In genomic region chr2:105444072-105444471, GRCm38 (mm10) we compare ENCODE assay signal across 10 mouse cellular contexts. TPM values are rescaled to one million over a fixed set of nuclear protein-coding genes. Genes with fewer than 3 reads are reported as not detected.
DNase-seq lines count a peak whose midpoint lies in the region; TF ChIP-seq lines count a peak whose summit lies in the region.
"Had no signal": no experiment of that assay in that cellular context is flagged by ENCODE, and none has a peak within 500 bp of the region (broad histone marks: within the 10 kb centered on the region; RNA-seq: fewer than 3 reads in every experiment).

No protein-coding gene starts in this region.

- no peak for TF ChIP-seq POLR2A in CH12.LX (IDR thresholded peaks at IDR 0.05; ENCODE audit: low read depth, low read length)

- no peak for TF ChIP-seq EP300 in CH12.LX (IDR thresholded peaks at IDR 0.05; ENCODE audit: low read length)

- H3K9ac ChIP-seq in CH12.LX (ENCODE audit: insufficient read depth, low read depth): no peak overlapping the region

- H3K27ac ChIP-seq in CH12.LX (ENCODE audit: insufficient read depth, low read depth): no peak overlapping the region

- no peaks in the 10 kb centered on the region for H3K27me3 ChIP-seq in CH12.LX (replicated peaks)

- dilution Hi-C loops in CH12.LX (cut with MboI; ENCODE audit: extremely low pct_ligation_motif_present, extremely low pct_unique_long_range_greater_than_20kb, low sequenced_read_pairs): no loop called here

- in situ Hi-C loops in CH12.LX (cut with MboI; ENCODE audit: low pct_ligation_motif_present, low pct_unique_long_range_greater_than_20kb, low sequenced_read_pairs): no loop called here

- peak; percentile 53 to 57 for DNase-seq in kidney, postnatal 4 days
- no peak for DNase-seq in kidney, adult 18-20 months
- DNase-seq in CH12.LX (ENCODE audit: extremely low read depth): peak; percentile 52
- peak; percentile 22 for DNase-seq in WW6 (ENCODE audit: low read depth, low spot score)
- DNase-seq in lung, postnatal 10 days: peak; percentile 13
- no peak for DNase-seq in frontal cortex, postnatal 36 days (ENCODE audit: low spot score in 2 of 2)
- DNase-seq in layer of hippocampus, adult 9-10 months (ENCODE audit: low spot score): no peak
- DNase-seq in gastrocnemius, postnatal 25 days: no peak
- DNase-seq: kidney, adult 9 months had no signal

- no peaks in the 10 kb centered on the region for H3K36me3 ChIP-seq in CH12.LX (replicated peaks in 1 of 2; ENCODE audit: control insufficient read depth in 1 of 2, insufficient read depth in 1 of 2, low read length in 1 of 2)

- H3K4me3 ChIP-seq in CH12.LX (replicated peaks in 1 of 3; ENCODE audit: low read depth in 2 of 3, low read length in 2 of 3, poor library complexity in 1 of 3): no peak overlapping the region
- H3K4me3 ChIP-seq: myocyte had no signal

- no peak overlapping the region for H3K4me2 ChIP-seq in CH12.LX (ENCODE audit: insufficient read depth, low read depth, poor library complexity, severe bottlenecking)

- H3K79me2 ChIP-seq in CH12.LX (replicated peaks; ENCODE audit: control insufficient read depth, extremely low read depth, insufficient read depth, poor library complexity, severe bottlenecking): no peaks in the 10 kb centered on the region

- H3K4me1 ChIP-seq in CH12.LX (ENCODE audit: control insufficient read depth in 1 of 2, insufficient read depth in 2 of 2): peaks cover 6 to 8% of the 10 kb centered on the region in 2 experiments; a peak in 3 of 4 replicates

- no peaks in the 10 kb centered on the region for H3K9me3 ChIP-seq in CH12.LX (replicated peaks; ENCODE audit: low read length)

- TF ChIP-seq CTCF in CH12.LX (conservative IDR thresholded peaks at IDR 0.05 in 1 of 2, IDR thresholded peaks at IDR 0.05 in 1 of 2; ENCODE audit: low read depth in 2 of 2, low read length in 2 of 2): peak; percentile 71 to 76

- peak; percentile 22 for TF ChIP-seq RAD21 in CH12.LX (IDR thresholded peaks at IDR 0.05; ENCODE audit: low read depth, low read length)

TF ChIP-seq in CH12.LX, 34 proteins besides CTCF, POLR2A, EP300 and RAD21:
- TF ChIP-seq TBP (conservative IDR thresholded peaks at IDR 0.05; ENCODE audit: low read depth, low read length): no peak
- no peak for TF ChIP-seq NELFE (IDR thresholded peaks at IDR 0.05; ENCODE audit: low read depth, low read length)
- 0 out of 2 replicates have a peak, but pooled peaks have one; percentile 12 for TF ChIP-seq SMC3 (IDR thresholded peaks at IDR 0.05; ENCODE audit: low read depth, low read length)
- TF ChIP-seq JUND (conservative IDR thresholded peaks at IDR 0.05; ENCODE audit: low read depth, low read length): no peak
- TF ChIP-seq USF2 (conservative IDR thresholded peaks at IDR 0.05; ENCODE audit: low read depth, low read length): no peak
- no peak for TF ChIP-seq JUN (IDR thresholded peaks at IDR 0.05; ENCODE audit: insufficient read depth, low read depth, low read length)
TF ChIP-seq in CH12.LX: peak in this region for 1.

RNA-seq across cellular contexts. Expression of gene Rcn1, which starts 45.0 kb away (rescaled TPM):
- total RNA-seq in CH12.LX (2012; rRNA removed) (10.3 and 10.5 TPM in 2 replicates), CH12.LX (2014; rRNA removed) (22.8 and 27.6 TPM in 2 replicates)
- 23.4 and 27.6 TPM in 2 replicates for polyA plus RNA-seq in CH12.LX (2012; ENCODE audit: insufficient read length, low read depth)
- total RNA-seq in gastrocnemius, postnatal 25 days (2021): 10 to 100 TPM; 11.6 to 15.9 TPM

Comparison
In these comparisons a context has a peak if more than half of its experiments do, and no peak if none do; other contexts are left out.
1. DNase-seq: peak in kidney, postnatal 4 days (2 of 2), CH12.LX (single experiment), WW6 (single experiment) and lung, postnatal 10 days (single experiment); none in kidney, adult 18-20 months (single experiment), frontal cortex, postnatal 36 days (0 of 2), layer of hippocampus, adult 9-10 months (single experiment) and gastrocnemius, postnatal 25 days (single experiment).